Mouse (Mus musculus) intestine, postnatal 0 days (tissue): ENCODE measurements around the gene Foxp4. TPM values are rescaled to one million over a fixed set of nuclear protein-coding genes. Genes with fewer than 3 reads are reported as not detected.
A peak's percentile ranks its signal among the peaks of the same experiment; 100 is the strongest.

Source experiments
- ATAC-seq: fragments of 200-750 bp; cut with Nextera tagmentation; 2 replicates; pipeline ENCODE4 v1.8.0; 2017; ENCODE audit warnings: mild to moderate bottlenecking, moderate TSS enrichment, moderate library complexity
- H3K27ac ChIP-seq: fragments of 300-500 bp; sonication (generic); 2 replicates; pipeline ENCODE4 v1.5.1; 2014; ENCODE audit warnings: mild to moderate bottlenecking, low read depth, low read length, moderate library complexity
- H3K27me3 ChIP-seq: fragments of 300-500 bp; sonication (generic); replicated peaks from 2 replicates; pipeline ENCODE4 v1.6.1; 2014; ENCODE audit warnings: low read length, mixed read lengths; ENCODE audit not compliant: control insufficient read depth, insufficient read depth
- H3K36me3 ChIP-seq: fragments of 300-500 bp; sonication (generic); 2 replicates; pipeline ENCODE4 v1.6.1; 2014; ENCODE audit warnings: mild to moderate bottlenecking, moderate library complexity; ENCODE audit not compliant: control insufficient read depth, insufficient read depth
- H3K4me1 ChIP-seq: fragments of 300-500 bp; sonication (generic); replicated peaks from 2 replicates; pipeline ENCODE4 v1.6.1; 2014; ENCODE audit warnings: antibody characterized with exemption, low read length, mixed read lengths; ENCODE audit not compliant: control insufficient read depth, insufficient read depth
- H3K4me2 ChIP-seq: fragments of 300-500 bp; sonication (generic); replicated peaks from 2 replicates; pipeline ENCODE4 v1.6.1; 2014; ENCODE audit warnings: low read depth, mild to moderate bottlenecking, moderate library complexity
- H3K4me3 ChIP-seq: fragments of 300-500 bp; sonication (generic); 2 replicates; pipeline ENCODE4 v1.5.1; 2014; ENCODE audit warnings: low read depth, low read length
- H3K9ac ChIP-seq: fragments of 300-500 bp; sonication (generic); 2 replicates; pipeline ENCODE4 v1.6.1; 2014; ENCODE audit warnings: mild to moderate bottlenecking, low read depth, low read length
- H3K9me3 ChIP-seq: fragments of 300-500 bp; sonication (generic); 2 replicates; pipeline ENCODE4 v1.6.1; 2016; ENCODE audit warnings: mixed run types; ENCODE audit not compliant: control insufficient read depth
- CTCF ChIP-seq: sonication (generic); IDR thresholded peaks from 2 replicates; pipeline ENCODE4 v1.5.1; 2016; ENCODE audit warnings: low read depth, mild to moderate bottlenecking, control low read depth, antibody characterized with exemption, moderate library complexity
- WGBS: fragments of 180-500 bp; shearing (Covaris S2); extraction: QIAGEN DNeasy Blood & Tissue Kit; methylation state at CpG from one replicate; pipeline ENCODE4 v1.1.7; 2014; 5-methylcytosine and 5-hydroxymethylcytosine counted together
- polyA plus RNA-seq: library from polyadenylated mRNA; unstranded; fragments of >200 nt; fragmentation: Nextera tagmentation; extraction: Ambion mirVana; gene quantifications from 2 replicates; pipeline ENCODE4 v1.2.1, GENCODE M21; 2015

Gene Foxp4
- polyA plus RNA-seq, 1 experiment from 2014 or later: 12.9 TPM

DNA sequence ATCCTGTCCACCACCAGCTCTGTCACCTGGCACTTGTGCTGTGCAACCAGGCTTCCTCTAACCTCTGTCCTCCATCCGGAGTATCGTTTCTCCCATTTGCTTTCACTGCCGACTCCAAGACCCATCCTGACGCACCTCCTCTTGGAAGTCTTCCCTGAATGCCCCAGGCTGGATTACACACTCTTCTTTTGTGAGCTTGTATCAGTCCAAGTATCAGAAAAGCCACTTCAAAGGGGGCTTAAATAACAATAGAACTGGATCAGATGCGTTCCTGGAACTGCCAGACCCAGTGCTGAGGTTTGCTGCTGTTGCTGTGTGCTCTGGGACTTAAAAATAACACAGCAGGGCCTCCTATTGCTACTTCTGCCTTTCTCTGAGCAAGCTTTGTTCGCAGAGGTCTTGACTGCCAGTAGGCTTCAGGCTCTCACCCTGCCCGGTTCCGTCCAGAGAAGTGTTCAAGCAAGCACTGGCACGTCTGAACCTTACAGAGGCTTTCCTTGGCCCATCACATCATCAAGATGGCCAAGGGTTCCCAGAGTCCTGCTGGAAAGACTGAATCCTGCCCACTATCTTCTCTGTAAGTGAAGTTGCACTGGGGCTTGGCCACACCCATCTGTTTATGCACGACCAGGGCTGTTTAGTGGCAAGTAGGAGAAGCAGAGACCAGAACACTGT is 13.6 kb upstream of the Foxp4 start:
- TF ChIP-seq CTCF: no peak
- Histone ChIP-seq H3K27ac (no peak overlapping the region), H3K4me3 (no peak overlapping the region), H3K27me3 (no peaks in the 10 kb centered on the region), H3K9me3 (no peaks in the 10 kb centered on the region), H3K4me1 (no peaks in the 10 kb centered on the region), H3K36me3 (no peaks in the 10 kb centered on the region), H3K4me2 (no peak overlapping the region), H3K9ac (no peak overlapping the region)
- 67% methylated on average over 10 of the region's 10 CpGs for whole genome bisulfite sequencing
- ATAC-seq: no peak

GRCm38 (mm10) chr17:47936591-47936990 is 12.1 kb upstream of the Foxp4 start:
- Histone ChIP-seq H3K4me3 (no peak overlapping the region), H3K4me1 (no peaks in the 10 kb centered on the region), H3K4me2 (no peak overlapping the region), H3K9ac (no peak overlapping the region), H3K27ac (no peak overlapping the region), H3K27me3 (no peaks in the 10 kb centered on the region), H3K36me3 (no peaks in the 10 kb centered on the region), H3K9me3 (no peaks in the 10 kb centered on the region)
- ATAC-seq: no peak
- WGBS: 78% methylated on average over 4 of the region's 4 CpGs
- no peak for TF ChIP-seq CTCF

DNA sequence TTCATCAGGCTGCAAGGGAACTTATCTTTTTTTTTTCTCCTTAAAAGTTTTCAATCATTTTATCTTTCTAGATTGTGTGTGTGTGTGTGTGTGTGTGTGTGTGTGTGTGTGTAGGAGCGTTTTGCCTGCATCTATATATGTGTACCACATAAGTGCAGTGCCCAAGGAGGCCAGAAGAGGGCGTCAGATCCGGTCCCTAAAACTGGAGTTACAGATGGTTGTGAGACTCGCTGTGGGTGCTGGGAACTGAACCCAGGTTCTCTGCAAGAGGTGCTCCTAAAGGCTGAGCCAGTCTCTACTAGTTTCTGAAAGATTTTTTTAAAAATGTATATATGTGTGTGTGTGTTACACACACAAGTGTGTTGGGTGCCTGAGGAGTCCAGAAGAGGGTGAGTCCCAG is 5.0 kb upstream of the Foxp4 start:
- no peak for ATAC-seq
- Histone ChIP-seq H3K9ac (no peak overlapping the region), H3K9me3 (no peaks in the 10 kb centered on the region), H3K36me3 (no peaks in the 10 kb centered on the region), H3K27me3 (no peaks in the 10 kb centered on the region), H3K4me2 (no peak overlapping the region), H3K4me3 (no peak overlapping the region), H3K27ac (no peak overlapping the region), H3K4me1 (no peaks in the 10 kb centered on the region)
- peak; percentile 23; the same call in 1 of the 2 replicates for TF ChIP-seq CTCF
- 92% methylated on average over 4 of the region's 4 CpGs for WGBS

DNA sequence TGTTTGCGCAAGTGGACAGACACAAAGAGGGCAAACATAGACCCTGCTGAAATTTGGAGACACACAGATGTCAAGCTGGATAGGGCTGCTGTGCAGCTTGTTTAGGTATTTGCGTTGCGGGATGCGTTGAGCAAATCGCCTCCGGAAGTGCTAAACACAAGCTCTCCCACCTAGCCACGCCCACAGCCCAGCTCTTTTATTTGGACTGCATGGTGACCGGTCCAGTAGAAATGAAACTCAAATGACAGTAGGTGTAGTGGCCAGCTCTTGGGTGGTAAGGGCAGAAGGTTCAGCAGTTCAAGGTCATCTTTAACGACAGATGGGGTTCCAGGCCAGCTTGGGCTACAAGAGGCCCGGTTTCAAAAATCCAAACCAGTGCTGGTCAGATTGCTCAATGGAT is 1.5 kb upstream of the Foxp4 start:
- H3K4me1 ChIP-seq: 0 out of 2 replicates have a peak, but pooled peaks cover 4% of the 10 kb centered on the region
- H3K9ac ChIP-seq: no peak overlapping the region
- H3K27ac ChIP-seq: no peak overlapping the region

GRCm38 (mm10) chr17:47925340-47925926 is 988 bp upstream of the Foxp4 start:
- peak overlapping the region; percentile 95; the same call in 1 of the 2 replicates for H3K27ac ChIP-seq
- H3K4me1 ChIP-seq: peaks cover 8% of the 10 kb centered on the region
- 3% methylated on average over 13 of the region's 13 CpGs for WGBS
- no peaks in the 10 kb centered on the region for H3K27me3 ChIP-seq
- no peak for ATAC-seq
- no peaks in the 10 kb centered on the region for H3K36me3 ChIP-seq
- H3K9me3 ChIP-seq: no peaks in the 10 kb centered on the region
- TF ChIP-seq CTCF: no peak
- H3K9ac ChIP-seq: peak overlapping the region; percentile 89
- H3K4me3 ChIP-seq: peak overlapping the region; percentile 79
- H3K4me2 ChIP-seq: peak overlapping the region; percentile 95

More for the DNA sequence above, 1.5 kb upstream of the Foxp4 start:
- Histone ChIP-seq H3K9me3 (no peaks in the 10 kb centered on the region), H3K36me3 (no peaks in the 10 kb centered on the region), H3K27me3 (no peaks in the 10 kb centered on the region), H3K4me3 (no peak overlapping the region), H3K4me2 (peak overlapping the region; percentile 95)
- no peak for ATAC-seq
- 38% methylated on average over 10 of the region's 10 CpGs for WGBS
- TF ChIP-seq CTCF: no peak

DNA sequence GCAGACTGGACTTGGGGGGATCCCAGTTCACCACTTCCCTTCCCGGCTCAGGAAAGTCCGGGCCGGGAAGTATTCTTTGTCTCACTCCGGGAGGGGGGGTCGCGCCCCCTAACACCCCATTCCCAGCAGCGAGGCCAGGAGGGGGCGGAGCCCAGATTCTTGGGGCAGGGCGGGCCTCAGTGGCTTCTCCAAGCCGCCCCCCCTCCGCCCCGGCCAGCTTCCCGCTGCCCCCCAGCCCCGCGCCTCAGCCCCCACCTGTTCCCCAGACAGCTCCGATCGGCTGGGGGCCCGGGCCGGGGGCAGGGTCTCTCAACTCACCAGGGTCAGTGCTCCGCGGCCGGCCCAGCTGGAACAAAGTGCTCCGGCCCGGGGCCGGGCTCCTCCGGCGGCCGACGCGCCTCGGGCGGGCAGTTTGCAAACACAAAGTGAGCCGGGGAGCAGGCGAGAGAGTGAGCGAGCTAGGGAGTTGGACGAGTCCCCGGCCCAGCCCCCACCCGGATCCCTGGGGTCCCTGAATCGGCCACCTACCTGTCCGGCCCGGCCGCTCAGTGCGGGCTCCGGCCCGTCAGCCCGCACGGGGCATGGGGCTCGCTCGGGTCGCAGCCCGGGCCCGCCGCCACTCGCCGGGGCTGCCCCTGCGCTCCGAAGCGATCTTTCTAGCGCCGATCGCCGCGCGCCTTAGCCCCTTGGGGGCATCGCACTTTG is 615 bp downstream of the Foxp4 start:
- no peak for TF ChIP-seq CTCF
- H3K4me1 ChIP-seq: peaks cover 12% of the 10 kb centered on the region
- H3K9me3 ChIP-seq: no peaks in the 10 kb centered on the region
- H3K9ac ChIP-seq: peak overlapping the region; percentile 89
- peak overlapping the region; percentile 95 for H3K27ac ChIP-seq
- peak overlapping the region; percentile 79 for H3K4me3 ChIP-seq
- WGBS: 1% methylated on average over 58 of the region's 65 CpGs
- ATAC-seq: peak; percentile 44
- no peaks in the 10 kb centered on the region for H3K36me3 ChIP-seq
- peak overlapping the region; percentile 95 for H3K4me2 ChIP-seq
- H3K27me3 ChIP-seq: no peaks in the 10 kb centered on the region
